Mouse (Mus musculus): ENCODE results near the gene Uhrf1bp1.

GRCm38 (mm10) chr17:27826908-27827383, 29.3 kb upstream of the Uhrf1bp1 start:
- TF ChIP-seq CTCF (IDR thresholded peaks at IDR 0.05; ENCODE audit: low read depth, low read length) (no peak), GATA1 (IDR thresholded peaks at IDR 0.05; ENCODE audit: borderline replicate concordance, low read length) (no peak), TAL1 (conservative IDR thresholded peaks at IDR 0.05; ENCODE audit: low read depth, low read length) (no peak)

Measured in G1E (cell line).